Mouse (Mus musculus) liver, embryonic 14.5 days (tissue): ENCODE data around the gene Meioc.

Experiments
- CTCF ChIP-seq: IDR thresholded peaks from 2 replicates; pipeline ENCODE4 v1.5.1; 2016; ENCODE audit warnings: antibody characterized with exemption, low read depth, control low read depth
- EP300 ChIP-seq: IDR thresholded peaks from 2 replicates; pipeline ENCODE4 v1.6.1; 2016; ENCODE audit warnings: antibody characterized with exemption, low read depth

DNA sequence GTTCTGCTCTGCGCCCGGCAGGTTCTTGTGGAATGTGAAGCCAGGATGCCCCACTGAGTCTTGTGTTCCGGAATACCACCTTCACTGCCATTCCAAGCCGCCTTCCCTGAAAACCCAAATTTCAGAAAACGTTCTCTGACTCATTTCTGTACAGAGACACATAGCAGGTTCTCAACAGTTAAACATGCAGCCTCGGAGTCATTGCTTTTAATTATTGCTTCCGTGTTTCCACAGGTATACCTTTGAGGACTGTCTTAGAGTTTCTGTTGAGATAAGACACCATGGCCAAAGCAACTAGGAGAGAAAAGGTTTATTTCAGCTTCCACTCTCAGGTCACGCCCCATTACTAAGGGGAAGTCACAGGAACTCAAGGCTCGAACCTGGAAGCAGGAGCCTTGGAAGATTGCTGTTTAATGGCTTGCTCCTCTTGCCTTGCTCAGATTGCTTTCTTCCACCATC, 34.5 kb downstream of the Meioc start:
- TF ChIP-seq EP300, result no peak
- TF ChIP-seq CTCF, result no peak
